Mouse (Mus musculus) mouse embryonic stem cell (cell line): ENCODE data around the gene Mog.

Experiments
- in situ Hi-C, 2 experiments: fragments of 300-500 bp; cut with MboI; formaldehyde crosslinking; loops; 1 replicate in 1 of 2; 3 replicates in 1 of 2; pipeline ENCODE4 v1.14.3; 2019 to 2020; ENCODE audit warnings: low sequenced_read_pairs in 2 of 2, low pct_unique_long_range_greater_than_20kb in 1 of 2, mixed read lengths in 1 of 2; ENCODE audit not compliant: unreplicated experiment in 1 of 2

Mog gene

GRCm38 (mm10) chr17:37002364-37003330 lies 20.6 kb downstream of the Mog start:
- in situ Hi-C loops: no loop called here

- in situ Hi-C loops: no loop called here
Observed at GRCm38 (mm10) chr17:37000863-37001262, 22.3 kb downstream of the Mog start, which contains the start of gene Zfp57. Zfp57 (plus strand) TSS chr17:37001163.

GRCm38 (mm10) chr17:36998477-36998876 lies 24.7 kb downstream of the Mog start:
- in situ Hi-C loops: loop anchor here in 1 of 2 experiments (25.0 kb wide), 1 partner anchor 1486 kb away; the partner anchor contains the start of genes Cchcr1, Pou5f1 and Tcf19

- in situ Hi-C loops: loop anchor here in 1 of 2 experiments (25.0 kb wide), 1 partner anchor 1485 kb away; the partner anchor contains the start of genes Cchcr1, Pou5f1 and Tcf19
Observed at GRCm38 (mm10) chr17:36997033-36997735, 26.0 kb downstream of the Mog start.

- in situ Hi-C loops: loop anchor here in 1 of 2 experiments (25.0 kb wide), 1 partner anchor 1483 kb away; the partner anchor contains the start of genes Cchcr1, Pou5f1 and Tcf19
Observed at GRCm38 (mm10) chr17:36995448-36995847, 27.8 kb downstream of the Mog start.

GRCm38 (mm10) chr17:36994528-36994927 lies 28.7 kb downstream of the Mog start:
- in situ Hi-C loops: loop anchor here in 1 of 2 experiments (25.0 kb wide), 1 partner anchor 1482 kb away; the partner anchor contains the start of genes Cchcr1, Pou5f1 and Tcf19

GRCm38 (mm10) chr17:36993770-36994325 lies 29.4 kb downstream of the Mog start:
- in situ Hi-C loops: loop anchor here in 1 of 2 experiments (25.0 kb wide), 1 partner anchor 1482 kb away; the partner anchor contains the start of genes Cchcr1, Pou5f1 and Tcf19

GRCm38 (mm10) chr17:36992336-36993104 lies 30.7 kb downstream of the Mog start:
- in situ Hi-C loops: loop anchor here in 1 of 2 experiments (25.0 kb wide), 1 partner anchor 1480 kb away; the partner anchor contains the start of genes Cchcr1, Pou5f1 and Tcf19

GRCm38 (mm10) chr17:36990630-36991029 lies 32.6 kb downstream of the Mog start:
- in situ Hi-C loops: loop anchor here in 1 of 2 experiments (25.0 kb wide), 1 partner anchor 1478 kb away; the partner anchor contains the start of genes Cchcr1, Pou5f1 and Tcf19

GRCm38 (mm10) chr17:36989437-36989836 lies 33.8 kb downstream of the Mog start, which contains the start of gene H2-M5:
H2-M5 (minus strand) TSS chr17:36989537.
- in situ Hi-C loops: loop anchor here in 1 of 2 experiments (25.0 kb wide), 1 partner anchor 1477 kb away; the partner anchor contains the start of genes Cchcr1, Pou5f1 and Tcf19

- in situ Hi-C loops: loop anchor here in 1 of 2 experiments (25.0 kb wide), 1 partner anchor 1476 kb away; the partner anchor contains the start of genes Cchcr1, Pou5f1 and Tcf19
Observed at GRCm38 (mm10) chr17:36988475-36988874, 34.7 kb downstream of the Mog start.

GRCm38 (mm10) chr17:36982253-36983155 lies 40.7 kb downstream of the Mog start:
- in situ Hi-C loops: loop anchor here in 1 of 2 experiments (25.0 kb wide), 1 partner anchor 1470 kb away; the partner anchor contains the start of genes Cchcr1, Pou5f1 and Tcf19

- in situ Hi-C loops: loop anchor here in 1 of 2 experiments (25.0 kb wide), 1 partner anchor 1470 kb away; the partner anchor contains the start of genes Cchcr1, Pou5f1 and Tcf19
Observed at GRCm38 (mm10) chr17:36981845-36982244, 41.4 kb downstream of the Mog start.

- in situ Hi-C loops: loop anchor here in 1 of 2 experiments (25.0 kb wide), 1 partner anchor 1469 kb away; the partner anchor contains the start of genes Cchcr1, Pou5f1 and Tcf19
Observed at GRCm38 (mm10) chr17:36981221-36981813, 41.9 kb downstream of the Mog start, which contains the start of gene 2410137M14Rik. 2410137M14Rik (minus strand) TSS chr17:36981237.

- in situ Hi-C loops: no loop called here
Observed at GRCm38 (mm10) chr17:36973271-36973787, 49.9 kb downstream of the Mog start.
